Mouse (Mus musculus) embryonic facial prominence, embryonic 14.5 days (tissue): Measurements from ENCODE around the gene Cutc. TPM values are rescaled to one million over a fixed set of nuclear protein-coding genes. Genes with fewer than 3 reads are reported as not detected.
A peak's percentile ranks its signal among the peaks of the same experiment; 100 is the strongest.

Experiments used
- ATAC-seq: fragments of 200-750 bp; cut with Nextera tagmentation; 2 replicates; pipeline ENCODE4 v1.8.0; 2017; ENCODE audit warnings: low read depth, moderate number of reproducible peaks, moderate TSS enrichment
- DNase-seq: peaks from one replicate; pipeline ENCODE4 v3.0.0-alpha.2; 2015; ENCODE audit warnings: low spot score
- H3K27ac ChIP-seq: fragments of 300-500 bp; sonication (generic); replicated peaks from 2 replicates; pipeline ENCODE4 v1.5.1; 2014; ENCODE audit warnings: low read depth, mild to moderate bottlenecking, low read length, moderate library complexity
- H3K27me3 ChIP-seq: fragments of 300-500 bp; sonication (generic); replicated peaks from 2 replicates; pipeline ENCODE4 v1.6.1; 2014; ENCODE audit warnings: low read length; ENCODE audit not compliant: control insufficient read depth, insufficient read depth
- H3K36me3 ChIP-seq: fragments of 300-500 bp; sonication (generic); 2 replicates; pipeline ENCODE4 v1.6.1; 2014; ENCODE audit warnings: low read length, mixed read lengths; ENCODE audit not compliant: control insufficient read depth, insufficient read depth
- H3K4me1 ChIP-seq: fragments of 300-500 bp; sonication (generic); 2 replicates; pipeline ENCODE4 v1.6.1; 2014; ENCODE audit warnings: antibody characterized with exemption, low read length; ENCODE audit not compliant: control insufficient read depth, insufficient read depth
- H3K4me2 ChIP-seq: fragments of 300-500 bp; sonication (generic); 2 replicates; pipeline ENCODE4 v1.6.1; 2014; ENCODE audit warnings: low read depth, mild to moderate bottlenecking, low read length, moderate library complexity, mixed read lengths
- H3K4me3 ChIP-seq: fragments of 300-500 bp; sonication (generic); 2 replicates; pipeline ENCODE4 v1.5.1; 2014; ENCODE audit warnings: low read depth, mild to moderate bottlenecking, low read length
- H3K9ac ChIP-seq: fragments of 300-500 bp; sonication (generic); 2 replicates; pipeline ENCODE4 v1.6.1; 2014; ENCODE audit warnings: low read depth, mild to moderate bottlenecking, low read length, moderate library complexity, mixed read lengths
- H3K9me3 ChIP-seq: fragments of 300-500 bp; sonication (generic); 2 replicates; pipeline ENCODE4 v1.6.1; 2016; ENCODE audit warnings: low read length; ENCODE audit not compliant: control insufficient read depth
- WGBS: fragments of 180-500 bp; shearing (Covaris S2); extraction: QIAGEN DNeasy Blood & Tissue Kit; methylation state at CpG from one replicate; pipeline ENCODE4 v1.1.7; 2014; 5-methylcytosine and 5-hydroxymethylcytosine counted together
- polyA plus RNA-seq: library from polyadenylated mRNA; unstranded; fragments of >200 nt; fragmentation: Nextera tagmentation; extraction: Ambion mirVana; gene quantifications from 2 replicates; pipeline ENCODE4 v1.2.1, GENCODE M21; 2014

The Cutc gene
- polyA plus RNA-seq, 1 experiment from 2014 or later: 9.9 TPM

GRCm38 (mm10) chr19:43743401-43743800 lies 9.4 kb upstream of the Cutc start:
- H3K36me3 ChIP-seq: peaks cover 86% of the 10 kb centered on the region
- H3K27me3 ChIP-seq: no peaks in the 10 kb centered on the region
- 96% methylated on average over 7 of the region's 7 CpGs for whole genome bisulfite sequencing
- no peak overlapping the region for H3K4me2 ChIP-seq
- ATAC-seq (no peak), DNase-seq (no peak)
- H3K4me3 ChIP-seq: no peak overlapping the region
- no peak overlapping the region for H3K9ac ChIP-seq
- no peak overlapping the region for H3K27ac ChIP-seq
- H3K4me1 ChIP-seq: no peaks in the 10 kb centered on the region
- no peaks in the 10 kb centered on the region for H3K9me3 ChIP-seq

- no peak for ATAC-seq
- H3K4me1 ChIP-seq: no peaks in the 10 kb centered on the region
- no peak overlapping the region for H3K27ac ChIP-seq
- no peak overlapping the region for H3K9ac ChIP-seq
- H3K27me3 ChIP-seq: no peaks in the 10 kb centered on the region
- 80% methylated on average over 3 of the region's 3 CpGs for WGBS
- H3K4me3 ChIP-seq: no peak overlapping the region
- no peak overlapping the region for H3K4me2 ChIP-seq
- H3K9me3 ChIP-seq: no peaks in the 10 kb centered on the region
- H3K36me3 ChIP-seq: peaks cover 87% of the 10 kb centered on the region
- DNase-seq: no peak
Measured at GRCm38 (mm10) chr19:43745740-43746139, 7.1 kb upstream of the Cutc start.

GRCm38 (mm10) chr19:43747877-43748276 lies 4.9 kb upstream of the Cutc start:
- Histone ChIP-seq H3K9ac (no peak overlapping the region), H3K4me3 (no peak overlapping the region), H3K27ac (no peak overlapping the region), H3K36me3 (peaks cover 75% of the 10 kb centered on the region), H3K4me1 (no peaks in the 10 kb centered on the region), H3K9me3 (no peaks in the 10 kb centered on the region), H3K27me3 (no peaks in the 10 kb centered on the region), H3K4me2 (no peak overlapping the region)
- ATAC-seq (no peak), DNase-seq (no peak)
- 86% methylated on average over 4 of the region's 4 CpGs for WGBS

GRCm38 (mm10) chr19:43750008-43750407 lies 2.8 kb upstream of the Cutc start:
- 94% methylated on average over 2 of the region's 2 CpGs for WGBS
- Histone ChIP-seq H3K4me3 (no peak overlapping the region), H3K4me1 (peaks cover 4% of the 10 kb centered on the region; the same call in 1 of the 2 replicates), H3K27me3 (no peaks in the 10 kb centered on the region), H3K36me3 (peaks cover 57% of the 10 kb centered on the region), H3K9ac (no peak overlapping the region), H3K4me2 (no peak overlapping the region), H3K27ac (no peak overlapping the region), H3K9me3 (no peaks in the 10 kb centered on the region)
- no peak for DNase-seq
- no peak for ATAC-seq

- WGBS: 1% methylated on average over 19 of the region's 24 CpGs
- H3K36me3 ChIP-seq: peaks cover 24% of the 10 kb centered on the region
- peak; percentile 90 for ATAC-seq
- DNase-seq: peak; percentile 89
- H3K9me3 ChIP-seq: no peaks in the 10 kb centered on the region
- peaks cover 4% of the 10 kb centered on the region; the same call in 1 of the 2 replicates for H3K4me1 ChIP-seq
- H3K4me3 ChIP-seq: peak overlapping the region; percentile 75
- peak overlapping the region; percentile 68 for H3K4me2 ChIP-seq
- H3K27me3 ChIP-seq: no peaks in the 10 kb centered on the region
- peak overlapping the region; percentile 94 for H3K27ac ChIP-seq
- peak overlapping the region; percentile 75 for H3K9ac ChIP-seq
Measured at GRCm38 (mm10) chr19:43753226-43753835, 535 bp downstream of the Cutc start.

GRCm38 (mm10) chr19:43754237-43754636 lies 1.4 kb downstream of the Cutc start:
- H3K9me3 ChIP-seq: no peaks in the 10 kb centered on the region
- H3K36me3 ChIP-seq: peaks cover 15% of the 10 kb centered on the region; the same call in 1 of the 2 replicates
- no peak for ATAC-seq
- H3K27ac ChIP-seq: no peak overlapping the region
- DNase-seq: no peak
- 71% methylated on average over 2 of the region's 2 CpGs for WGBS
- no peak overlapping the region for H3K4me2 ChIP-seq
- no peak overlapping the region for H3K4me3 ChIP-seq
- no peak overlapping the region for H3K9ac ChIP-seq
- H3K4me1 ChIP-seq: peaks cover 4% of the 10 kb centered on the region; the same call in 1 of the 2 replicates
- no peaks in the 10 kb centered on the region for H3K27me3 ChIP-seq

- DNase-seq (no peak), ATAC-seq (no peak)
- Histone ChIP-seq H3K27ac (no peak overlapping the region), H3K4me1 (peaks cover 4% of the 10 kb centered on the region; the same call in 1 of the 2 replicates), H3K9ac (no peak overlapping the region), H3K36me3 (peaks cover 10% of the 10 kb centered on the region; the same call in 1 of the 2 replicates), H3K9me3 (no peaks in the 10 kb centered on the region), H3K27me3 (no peaks in the 10 kb centered on the region), H3K4me3 (no peak overlapping the region), H3K4me2 (no peak overlapping the region)
- WGBS: 68% methylated on average over 2 of the region's 2 CpGs
Measured at GRCm38 (mm10) chr19:43754872-43755271, 2.1 kb downstream of the Cutc start.

- no peak overlapping the region for H3K27ac ChIP-seq
- no peak overlapping the region for H3K9ac ChIP-seq
- WGBS: 24% methylated on average over 6 of the region's 6 CpGs
- DNase-seq (peak; percentile 72), ATAC-seq (no peak)
- H3K36me3 ChIP-seq: no peaks in the 10 kb centered on the region
- H3K4me1 ChIP-seq: no peaks in the 10 kb centered on the region
- H3K27me3 ChIP-seq: no peaks in the 10 kb centered on the region
- no peak overlapping the region for H3K4me2 ChIP-seq
- no peak overlapping the region for H3K4me3 ChIP-seq
- H3K9me3 ChIP-seq: no peaks in the 10 kb centered on the region
Measured at GRCm38 (mm10) chr19:43760504-43760903, 7.7 kb downstream of the Cutc start.

- Histone ChIP-seq H3K27ac (no peak overlapping the region), H3K4me1 (no peaks in the 10 kb centered on the region), H3K9me3 (no peaks in the 10 kb centered on the region), H3K4me2 (no peak overlapping the region), H3K9ac (no peak overlapping the region), H3K36me3 (no peaks in the 10 kb centered on the region), H3K4me3 (no peak overlapping the region), H3K27me3 (no peaks in the 10 kb centered on the region)
- DNase-seq: no peak
- no peak for ATAC-seq
Measured at GRCm38 (mm10) chr19:43761543-43762256, 8.9 kb downstream of the Cutc start.
